Mouse (Mus musculus) midbrain, postnatal 0 days (tissue): Measurements from ENCODE around the gene Hmgb2. TPM values are rescaled to one million over a fixed set of nuclear protein-coding genes. Genes with fewer than 3 reads are reported as not detected.

ENCODE experiments used
- ATAC-seq: fragments of 200-750 bp; cut with Nextera tagmentation; 2 replicates; pipeline ENCODE4 v1.8.0; 2017; ENCODE audit warnings: moderate number of reproducible peaks, mild to moderate bottlenecking, moderate TSS enrichment, moderate library complexity; ENCODE audit not compliant: low FRiP score
- DNase-seq: peaks from one replicate; pipeline ENCODE4 v3.0.0-alpha.2; 2015; ENCODE audit warnings: low spot score
- H3K27ac ChIP-seq: fragments of 300-500 bp; sonication (generic); 2 replicates; pipeline ENCODE4 v1.5.1; 2014; ENCODE audit warnings: low read depth, mild to moderate bottlenecking, low read length, mixed read lengths
- H3K27me3 ChIP-seq: fragments of 300-500 bp; sonication (generic); 2 replicates; pipeline ENCODE4 v1.6.1; 2014; ENCODE audit warnings: low read length, control low read depth, mixed read lengths; ENCODE audit not compliant: insufficient read depth
- H3K36me3 ChIP-seq: fragments of 300-500 bp; sonication (generic); 2 replicates; pipeline ENCODE4 v1.6.1; 2014; ENCODE audit warnings: low read length, control low read depth, mixed read lengths; ENCODE audit not compliant: insufficient read depth
- H3K4me1 ChIP-seq: fragments of 300-500 bp; sonication (generic); 2 replicates; pipeline ENCODE4 v1.6.1; 2014; ENCODE audit warnings: mild to moderate bottlenecking, control low read depth, antibody characterized with exemption, low read length, mixed read lengths; ENCODE audit not compliant: insufficient read depth
- H3K4me2 ChIP-seq: fragments of 300-500 bp; sonication (generic); 2 replicates; pipeline ENCODE4 v1.6.1; 2014; ENCODE audit warnings: low read depth, mild to moderate bottlenecking, low read length, mixed read lengths; ENCODE audit not compliant: poor library complexity, severe bottlenecking
- H3K4me3 ChIP-seq: fragments of 300-500 bp; sonication (generic); 2 replicates; pipeline ENCODE4 v1.5.1; 2014; ENCODE audit warnings: low read depth, mild to moderate bottlenecking, low read length, moderate library complexity
- H3K9ac ChIP-seq: fragments of 300-500 bp; sonication (generic); replicated peaks from 2 replicates; pipeline ENCODE4 v1.6.1; 2014; ENCODE audit warnings: mild to moderate bottlenecking, low read length, moderate library complexity, mixed read lengths; ENCODE audit not compliant: poor library complexity, severe bottlenecking
- H3K9me3 ChIP-seq: fragments of 300-500 bp; sonication (generic); 2 replicates; pipeline ENCODE4 v1.6.1; 2016; ENCODE audit warnings: low read length, control low read depth
- CTCF ChIP-seq: IDR thresholded peaks from 2 replicates; pipeline ENCODE4 v1.5.1; 2016; ENCODE audit warnings: antibody characterized with exemption, mild to moderate bottlenecking
- WGBS: fragments of 180-500 bp; shearing (Covaris S2); extraction: QIAGEN DNeasy Blood & Tissue Kit; methylation state at CpG from one replicate; pipeline ENCODE4 v1.1.7; 2014; 5-methylcytosine and 5-hydroxymethylcytosine counted together
- polyA plus RNA-seq: library from polyadenylated mRNA; unstranded; fragments of >200 nt; fragmentation: Nextera tagmentation; extraction: Ambion mirVana; gene quantifications from 2 replicates; pipeline ENCODE4 v1.2.1, GENCODE M21; 2015
- total RNA-seq: library from RNA; depleted of rRNA; stranded (reverse); fragments of >200 nt; gene quantifications from 2 replicates; pipeline ENCODE4 v1.2.3, GENCODE M21; 2014

The Hmgb2 gene
- total and polyA plus RNA-seq, 2 experiments from 2014 or later, result 11.2 to 50.4 TPM

DNA sequence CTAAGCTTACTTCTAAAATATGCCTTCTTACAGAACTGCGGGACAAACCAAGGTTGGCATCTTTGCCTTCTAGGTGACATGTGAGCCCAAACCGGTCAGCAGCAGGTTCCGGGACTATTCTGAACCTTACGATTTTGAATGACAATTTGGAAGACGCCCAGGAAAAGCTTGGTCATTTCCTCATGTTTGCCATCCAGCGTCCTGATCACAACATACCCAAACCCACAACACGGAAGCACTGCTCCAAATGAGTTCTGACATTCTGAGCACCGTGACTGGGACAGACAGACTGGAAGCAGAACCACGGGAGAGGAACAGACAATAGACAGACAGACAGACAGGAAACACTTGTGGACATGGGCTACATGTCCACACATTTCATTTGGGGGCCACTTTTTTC lies 29.7 kb downstream of the Hmgb2 start:
- ATAC-seq (no peak), DNase-seq (no peak)
- Histone ChIP-seq H3K4me2 (no peak overlapping the region), H3K27me3 (no peaks in the 10 kb centered on the region), H3K4me1 (no peaks in the 10 kb centered on the region), H3K36me3 (no peaks in the 10 kb centered on the region), H3K9me3 (no peaks in the 10 kb centered on the region), H3K27ac (no peak overlapping the region), H3K4me3 (no peak overlapping the region), H3K9ac (no peak overlapping the region)
- WGBS, result 90% methylated on average over 9 of the region's 9 CpGs
- no peak for TF ChIP-seq CTCF

DNA sequence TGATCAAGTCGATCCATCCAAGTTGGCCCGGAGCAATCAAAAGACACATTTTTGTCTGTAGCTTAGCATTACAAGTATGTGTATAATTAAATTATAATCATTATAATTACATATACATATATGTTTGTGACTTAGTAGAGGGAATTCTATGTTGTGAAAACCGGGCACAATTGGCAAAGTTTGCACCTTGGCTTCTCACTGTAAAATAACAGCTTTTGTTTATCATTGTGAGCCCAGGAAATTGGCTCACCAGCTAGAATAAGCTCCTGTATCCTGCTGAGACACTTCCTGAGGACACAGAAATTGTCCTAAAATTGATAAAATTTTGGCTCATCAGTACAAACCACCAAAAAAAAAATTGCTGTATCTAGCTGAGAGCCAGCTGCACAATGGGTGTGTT lies 34.7 kb downstream of the Hmgb2 start:
- Histone ChIP-seq H3K36me3 (no peaks in the 10 kb centered on the region), H3K4me2 (no peak overlapping the region), H3K4me3 (no peak overlapping the region), H3K27me3 (no peaks in the 10 kb centered on the region), H3K27ac (no peak overlapping the region), H3K9ac (no peak overlapping the region), H3K9me3 (no peaks in the 10 kb centered on the region), H3K4me1 (no peaks in the 10 kb centered on the region)
- 80% methylated on average over 3 of the region's 3 CpGs for WGBS
- TF ChIP-seq CTCF, result no peak
- DNase-seq, result no peak
- no peak for ATAC-seq

DNA sequence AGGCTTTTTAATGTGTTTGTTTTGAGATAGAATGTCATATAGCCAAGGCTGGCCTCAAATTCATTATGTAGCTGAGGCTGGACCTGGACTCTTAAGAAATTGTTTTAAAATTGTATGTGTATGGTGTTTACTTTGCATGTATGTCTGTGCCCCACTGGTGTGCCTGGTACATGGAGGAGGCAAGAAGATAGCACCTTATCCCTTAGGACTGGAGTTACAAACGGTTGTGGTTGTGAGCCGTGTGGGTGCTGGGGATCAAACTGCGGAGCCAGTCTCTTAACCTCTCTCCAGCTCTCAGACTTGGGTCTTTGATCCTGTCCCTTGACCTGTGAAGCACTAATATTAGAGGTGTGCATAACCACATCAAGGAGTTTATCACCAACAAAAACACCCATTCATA lies 35.1 kb downstream of the Hmgb2 start:
- Histone ChIP-seq H3K27ac (no peak overlapping the region), H3K9me3 (no peaks in the 10 kb centered on the region), H3K27me3 (no peaks in the 10 kb centered on the region), H3K4me3 (no peak overlapping the region), H3K4me1 (no peaks in the 10 kb centered on the region), H3K4me2 (no peak overlapping the region), H3K36me3 (no peaks in the 10 kb centered on the region), H3K9ac (no peak overlapping the region)
- WGBS, result 94% methylated on average over 3 of the region's 3 CpGs
- ATAC-seq (no peak), DNase-seq (no peak)
- TF ChIP-seq CTCF, result no peak

GRCm38 (mm10) chr8:57547581-57547980 lies 35.9 kb downstream of the Hmgb2 start:
- Histone ChIP-seq H3K9ac (no peak overlapping the region), H3K36me3 (no peaks in the 10 kb centered on the region), H3K9me3 (no peaks in the 10 kb centered on the region), H3K27me3 (no peaks in the 10 kb centered on the region), H3K27ac (no peak overlapping the region), H3K4me2 (no peak overlapping the region), H3K4me3 (no peak overlapping the region), H3K4me1 (no peaks in the 10 kb centered on the region)
- TF ChIP-seq CTCF, result no peak
- WGBS, result 71% methylated on average over 12 of the region's 12 CpGs
- no peak for DNase-seq
- no peak for ATAC-seq

- H3K4me1 ChIP-seq, result no peaks in the 10 kb centered on the region
- no peaks in the 10 kb centered on the region for H3K9me3 ChIP-seq
- no peaks in the 10 kb centered on the region for H3K36me3 ChIP-seq
- H3K4me2 ChIP-seq, result no peak overlapping the region
- ATAC-seq (no peak), DNase-seq (no peak)
- no peak overlapping the region for H3K27ac ChIP-seq
- TF ChIP-seq CTCF, result no peak
- no peak overlapping the region for H3K9ac ChIP-seq
- no peak overlapping the region for H3K4me3 ChIP-seq
- WGBS, result 76% methylated on average over 14 of the region's 14 CpGs
- H3K27me3 ChIP-seq, result no peaks in the 10 kb centered on the region
These were observed 40.7 kb downstream of the Hmgb2 start for GRCm38 (mm10) chr8:57552102-57553032.

- ATAC-seq, result no peak
- H3K36me3 ChIP-seq, result no peaks in the 10 kb centered on the region
- TF ChIP-seq CTCF, result no peak
These were observed 49.2 kb downstream of the Hmgb2 start for GRCm38 (mm10) chr8:57560926-57561325.

More at GRCm38 (mm10) chr8:57560926-57561325, 49.2 kb downstream of the Hmgb2 start:
- WGBS, result 81% methylated on average over 9 of the region's 9 CpGs
- H3K27me3 ChIP-seq, result no peaks in the 10 kb centered on the region
- no peaks in the 10 kb centered on the region for H3K9me3 ChIP-seq
- no peaks in the 10 kb centered on the region for H3K4me1 ChIP-seq
- no peak overlapping the region for H3K4me3 ChIP-seq
- H3K4me2 ChIP-seq, result no peak overlapping the region
- H3K9ac ChIP-seq, result no peak overlapping the region
- DNase-seq, result no peak
- no peak overlapping the region for H3K27ac ChIP-seq
